Mouse (Mus musculus) neural tube, embryonic 14.5 days (tissue): Measurements from ENCODE around the gene Nek10. TPM values are rescaled to one million over a fixed set of nuclear protein-coding genes. Genes with fewer than 3 reads are reported as not detected.
"Not testable (repeated sequence)": the region's sequence is repeated elsewhere in the genome, so short reads cannot be mapped to it uniquely, and the experiment has no call there.

ENCODE experiments used
- ATAC-seq: fragments of 200-750 bp; cut with Nextera tagmentation; 2 replicates; pipeline ENCODE4 v1.8.0; 2017; ENCODE audit warnings: low read depth, mild to moderate bottlenecking, moderate TSS enrichment, moderate library complexity
- H3K27ac ChIP-seq: fragments of 300-500 bp; sonication (generic); 2 replicates; pipeline ENCODE4 v1.5.1; 2014; ENCODE audit warnings: low read depth, mild to moderate bottlenecking, control low read depth, low read length, moderate library complexity, mixed read lengths
- H3K27me3 ChIP-seq: fragments of 300-500 bp; sonication (generic); 2 replicates; pipeline ENCODE4 v1.6.1; 2014; ENCODE audit warnings: low read length; ENCODE audit not compliant: control insufficient read depth, insufficient read depth
- H3K36me3 ChIP-seq: fragments of 300-500 bp; sonication (generic); 2 replicates; pipeline ENCODE4 v1.6.1; 2014; ENCODE audit warnings: low read length, mixed read lengths; ENCODE audit not compliant: control insufficient read depth, insufficient read depth
- H3K4me1 ChIP-seq: fragments of 300-500 bp; sonication (generic); 2 replicates; pipeline ENCODE4 v1.6.1; 2014; ENCODE audit warnings: low read length; ENCODE audit not compliant: control insufficient read depth, insufficient read depth
- H3K4me2 ChIP-seq: fragments of 300-500 bp; sonication (generic); 2 replicates; pipeline ENCODE4 v1.6.1; 2014; ENCODE audit warnings: mild to moderate bottlenecking, low read depth, low read length, control low read depth
- H3K4me3 ChIP-seq: fragments of 300-500 bp; sonication (generic); 2 replicates; pipeline ENCODE4 v1.5.1; 2014; ENCODE audit warnings: low read depth, low read length, control low read depth, mixed read lengths
- H3K9ac ChIP-seq: fragments of 300-500 bp; sonication (generic); replicated peaks from 2 replicates; pipeline ENCODE4 v1.6.1; 2014; ENCODE audit warnings: low read depth, mild to moderate bottlenecking, control low read depth, low read length, mixed read lengths
- H3K9me3 ChIP-seq: fragments of 300-500 bp; sonication (generic); 2 replicates; pipeline ENCODE4 v1.6.1; 2016; ENCODE audit warnings: low read length; ENCODE audit not compliant: control insufficient read depth
- WGBS: fragments of 180-500 bp; shearing (Covaris S2); extraction: QIAGEN DNeasy Blood & Tissue Kit; methylation state at CpG from one replicate; pipeline ENCODE4 v1.1.7; 2014; 5-methylcytosine and 5-hydroxymethylcytosine counted together
- polyA plus RNA-seq: library from polyadenylated mRNA; unstranded; fragments of >200 nt; fragmentation: Nextera tagmentation; extraction: Ambion mirVana; gene quantifications from 2 replicates; pipeline ENCODE4 v1.2.1, GENCODE M21; 2014

Nek10 gene
- polyA plus RNA-seq, 1 experiment from 2014 or later = 0.04 TPM

GRCm38 (mm10) chr14:14951808-14952207 is 148.6 kb downstream of the Nek10 start:
- Histone ChIP-seq H3K4me1 (no peaks in the 10 kb centered on the region), H3K36me3 (no peaks in the 10 kb centered on the region), H3K9me3 (no peaks in the 10 kb centered on the region), H3K27ac (no peak overlapping the region), H3K9ac (no peak overlapping the region), H3K27me3 (no peaks in the 10 kb centered on the region), H3K4me3 (no peak overlapping the region), H3K4me2 (no peak overlapping the region)
- WGBS = 50% methylated on average over 1 of the region's 1 CpGs
- ATAC-seq = peak; percentile 50; the same call in 1 of the 2 replicates

- Histone ChIP-seq H3K27me3 (no peaks in the 10 kb centered on the region), H3K9ac (no peak overlapping the region), H3K4me3 (no peak overlapping the region), H3K9me3 (no peaks in the 10 kb centered on the region), H3K4me1 (no peaks in the 10 kb centered on the region), H3K4me2 (no peak overlapping the region), H3K27ac (peak overlapping the region; percentile 8; the same call in 1 of the 2 replicates), H3K36me3 (no peaks in the 10 kb centered on the region)
- peak; percentile 82 for ATAC-seq
- 96% methylated on average over 2 of the region's 2 CpGs for WGBS
These were observed 156.7 kb downstream of the Nek10 start for GRCm38 (mm10) chr14:14959780-14960440.

- no peaks in the 10 kb centered on the region for H3K36me3 ChIP-seq
- no peak overlapping the region for H3K9ac ChIP-seq
- WGBS = 76% methylated on average over 2 of the region's 2 CpGs
- H3K27me3 ChIP-seq = no peaks in the 10 kb centered on the region
- peak overlapping the region; percentile 8; the same call in 1 of the 2 replicates for H3K27ac ChIP-seq
- no peak overlapping the region for H3K4me2 ChIP-seq
- peak; percentile 42; the same call in 1 of the 2 replicates for ATAC-seq
- no peaks in the 10 kb centered on the region for H3K4me1 ChIP-seq
- no peaks in the 10 kb centered on the region for H3K9me3 ChIP-seq
- H3K4me3 ChIP-seq = no peak overlapping the region
These were observed 157.3 kb downstream of the Nek10 start for GRCm38 (mm10) chr14:14960441-14960988.

- Histone ChIP-seq H3K27me3 (no peaks in the 10 kb centered on the region), H3K27ac (no peak overlapping the region), H3K9ac (no peak overlapping the region), H3K36me3 (no peaks in the 10 kb centered on the region), H3K4me3 (no peak overlapping the region), H3K4me2 (no peak overlapping the region), H3K9me3 (no peaks in the 10 kb centered on the region), H3K4me1 (no peaks in the 10 kb centered on the region)
- no peak for ATAC-seq
- WGBS = 84% methylated on average over 2 of the region's 2 CpGs
These were observed 167.4 kb downstream of the Nek10 start for GRCm38 (mm10) chr14:14970633-14971032.

- H3K4me1 ChIP-seq = no peaks in the 10 kb centered on the region
- WGBS = 76% methylated on average over 4 of the region's 4 CpGs
- no peaks in the 10 kb centered on the region for H3K27me3 ChIP-seq
- no peaks in the 10 kb centered on the region for H3K9me3 ChIP-seq
- no peak overlapping the region for H3K4me3 ChIP-seq
- H3K9ac ChIP-seq = no peak overlapping the region
- no peak for ATAC-seq
- no peak overlapping the region for H3K4me2 ChIP-seq
- no peaks in the 10 kb centered on the region for H3K36me3 ChIP-seq
- no peak overlapping the region for H3K27ac ChIP-seq
These were observed 167.8 kb downstream of the Nek10 start for GRCm38 (mm10) chr14:14971056-14971455.

GRCm38 (mm10) chr14:14974156-14974555 is 170.9 kb downstream of the Nek10 start:
- Histone ChIP-seq H3K4me2 (no peak overlapping the region), H3K27ac (no peak overlapping the region), H3K4me3 (no peak overlapping the region), H3K9me3 (no peaks in the 10 kb centered on the region), H3K36me3 (no peaks in the 10 kb centered on the region), H3K4me1 (no peaks in the 10 kb centered on the region), H3K9ac (no peak overlapping the region), H3K27me3 (no peaks in the 10 kb centered on the region)
- no peak for ATAC-seq
- WGBS = 70% methylated on average over 1 of the region's 1 CpGs

- H3K4me1 ChIP-seq, H3K27ac ChIP-seq, H3K9me3 ChIP-seq, H3K36me3 ChIP-seq, H3K9ac ChIP-seq, H3K4me2 ChIP-seq, H3K27me3 ChIP-seq, H3K4me3 ChIP-seq, ATAC-seq: not testable (repeated sequence)
- 10% methylated on average over 1 of the region's 1 CpGs for WGBS
These were observed 180.9 kb downstream of the Nek10 start for GRCm38 (mm10) chr14:14984106-14984505.

GRCm38 (mm10) chr14:14984710-14985647 is 181.8 kb downstream of the Nek10 start:
- Histone ChIP-seq H3K27me3 (no peaks in the 10 kb centered on the region), H3K36me3 (no peaks in the 10 kb centered on the region), H3K4me1 (no peaks in the 10 kb centered on the region), H3K27ac (no peak overlapping the region), H3K4me2 (no peak overlapping the region), H3K9me3 (no peaks in the 10 kb centered on the region), H3K4me3 (no peak overlapping the region), H3K9ac (no peak overlapping the region)
- ATAC-seq = peak; percentile 93
- 46% methylated on average over 11 of the region's 11 CpGs for WGBS

- ATAC-seq = no peak
- Histone ChIP-seq H3K4me1 (no peaks in the 10 kb centered on the region), H3K9me3 (no peaks in the 10 kb centered on the region), H3K27me3 (no peaks in the 10 kb centered on the region), H3K4me2 (no peak overlapping the region), H3K4me3 (no peak overlapping the region), H3K27ac (no peak overlapping the region), H3K36me3 (no peaks in the 10 kb centered on the region), H3K9ac (no peak overlapping the region)
- 60% methylated on average over 1 of the region's 1 CpGs for WGBS
These were observed 184.2 kb downstream of the Nek10 start for GRCm38 (mm10) chr14:14987403-14987802.
